Mouse (Mus musculus) thymus, adult 2 months (tissue): ENCODE measurements around the gene Zbtb17.

Experiments used
- CTCF ChIP-seq: fragments of 200-500 bp; IDR thresholded peaks from 2 replicates; pipeline ENCODE4 v1.5.1; 2012; ENCODE audit warnings: mild to moderate bottlenecking, control low read depth, low read length, moderate library complexity, borderline replicate concordance; ENCODE audit not compliant: control insufficient read depth, poor library complexity, insufficient read depth; ENCODE audit errors: extremely low read depth
- POLR2A ChIP-seq: fragments of 200-500 bp; IDR thresholded peaks from 2 replicates; pipeline ENCODE4 v1.6.1; 2012; ENCODE audit warnings: mild to moderate bottlenecking, low read length, control low read depth, moderate library complexity; ENCODE audit not compliant: control insufficient read depth, poor library complexity, insufficient read depth; ENCODE audit errors: extremely low read depth

DNA sequence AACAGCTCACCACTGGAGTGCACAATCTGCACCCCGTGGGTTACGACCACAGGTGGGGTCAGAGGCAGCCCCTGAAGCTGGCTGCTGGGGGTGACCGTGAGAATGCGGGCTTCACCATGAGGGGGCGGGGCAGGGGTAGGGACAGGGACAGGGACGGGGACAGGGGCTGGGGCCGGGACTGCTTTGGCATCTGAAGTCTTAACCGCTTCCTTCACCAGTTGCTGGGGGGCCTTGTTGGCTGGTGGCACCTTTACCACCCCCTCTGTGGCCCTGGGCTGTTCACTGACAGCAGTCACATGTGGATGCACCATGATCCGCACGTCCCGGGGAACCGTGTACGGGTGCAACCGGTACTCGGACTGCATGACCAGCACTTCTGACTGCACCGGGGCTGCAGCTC is 27.0 kb downstream of the Zbtb17 start:
- TF ChIP-seq POLR2A (no peak), CTCF (no peak)
